Mouse (Mus musculus): ENCODE measurements around the gene Lgi1. TPM values are rescaled to one million over a fixed set of nuclear protein-coding genes. Genes with fewer than 3 reads are reported as not detected.

Gene Lgi1
- polyA plus RNA-seq, 1 experiment = 0.35 TPM

DNA sequence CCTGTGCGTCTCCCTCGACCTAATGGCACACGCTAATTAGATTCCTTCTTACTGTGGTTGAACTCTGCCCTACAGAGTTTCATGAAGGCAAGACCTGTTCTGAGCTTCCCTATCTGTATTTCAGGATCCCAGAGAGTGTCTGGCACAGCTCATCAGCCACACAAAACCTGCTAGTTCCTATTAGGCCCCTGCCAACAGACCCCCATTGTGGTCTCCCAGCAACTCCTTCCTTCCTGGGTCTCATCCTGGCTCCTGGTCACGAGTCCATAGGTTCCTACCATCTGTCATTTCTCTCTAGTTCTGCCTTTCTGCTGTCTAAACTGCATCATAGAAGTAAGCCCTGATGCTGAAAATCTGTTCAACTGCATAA is 60.7 kb downstream of the Lgi1 start:
- no peak for DNase-seq (ENCODE audit: low read depth)

DNA sequence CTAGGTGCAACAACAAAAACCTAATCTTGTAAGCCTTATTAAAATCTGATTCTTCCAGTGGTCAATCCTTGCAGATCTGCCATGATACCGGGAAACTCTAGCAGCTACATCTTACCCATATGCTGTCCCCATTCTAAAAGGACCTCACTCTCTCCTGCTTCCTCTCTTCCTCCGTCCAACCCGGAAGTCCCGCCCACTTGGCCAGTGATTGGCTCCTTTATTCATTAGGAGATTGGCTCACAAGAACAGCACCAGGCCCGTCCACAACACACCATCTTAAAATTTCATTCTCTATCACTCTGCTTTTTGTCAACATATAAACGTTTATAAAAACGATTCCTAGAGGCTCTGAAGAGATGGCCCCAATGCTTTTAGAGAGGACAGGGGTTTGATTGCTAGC is 61.5 kb downstream of the Lgi1 start:
- no peak for DNase-seq (ENCODE audit: low read depth)

DNA sequence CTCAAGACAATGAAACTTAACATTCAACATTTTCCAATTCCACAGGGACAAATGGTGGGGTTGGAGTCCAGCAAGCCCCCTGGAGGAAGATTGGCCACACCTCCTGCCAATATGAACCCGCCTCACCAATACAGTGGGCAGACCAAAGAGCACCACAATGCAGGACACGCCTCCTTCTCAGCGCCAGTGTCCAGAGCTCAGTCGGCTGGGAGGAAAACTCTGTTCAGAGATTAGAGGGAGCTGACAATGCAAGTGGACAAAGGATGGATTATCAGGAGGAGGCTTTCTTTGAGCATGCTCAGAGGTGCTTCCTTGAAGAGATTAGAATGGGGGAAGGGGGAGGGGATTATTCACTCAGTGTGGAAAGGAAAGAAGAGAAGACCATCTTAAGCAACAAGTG is 62.7 kb downstream of the Lgi1 start:
- no peak for DNase-seq (ENCODE audit: low read depth)

DNA sequence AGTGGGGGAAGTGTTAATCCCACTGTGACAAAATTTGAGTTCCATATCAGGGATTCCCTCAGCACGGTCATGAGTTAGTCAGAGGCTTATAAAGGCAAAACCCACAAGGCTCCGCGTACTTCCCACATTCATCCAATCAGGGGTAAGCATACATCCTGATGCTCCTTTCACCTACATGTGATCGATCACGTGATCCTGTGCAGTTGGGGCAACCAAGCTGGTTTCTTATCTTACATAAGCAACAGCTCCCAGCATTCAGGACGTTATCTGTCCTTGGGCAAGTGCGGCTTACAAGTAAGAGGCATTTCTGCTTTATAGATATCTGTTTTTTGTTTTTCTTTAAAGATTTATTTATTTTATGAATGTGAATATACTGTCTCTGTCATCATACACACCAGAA is 63.7 kb downstream of the Lgi1 start:
- no peak for DNase-seq (ENCODE audit: low read depth)

DNA sequence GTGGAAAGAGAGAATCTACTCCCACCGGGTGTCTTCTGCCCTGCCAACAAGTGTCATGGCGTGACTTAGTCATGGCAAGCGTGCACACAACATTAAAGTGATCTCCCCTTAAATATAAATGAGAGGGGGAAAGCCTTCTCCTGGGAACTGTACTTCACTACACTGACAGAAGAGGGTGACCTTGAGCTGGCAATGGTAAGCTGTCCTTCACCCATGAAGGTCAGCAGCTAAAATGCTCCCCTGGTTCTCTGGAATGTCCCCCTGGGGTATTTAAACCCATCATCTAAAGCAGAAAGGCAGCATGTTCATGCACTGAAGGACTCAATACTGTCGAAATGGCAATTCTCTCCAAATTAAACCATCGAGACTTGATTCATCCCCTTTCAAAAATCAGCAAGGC is 64.9 kb downstream of the Lgi1 start:
- no peak for DNase-seq (ENCODE audit: low read depth)

DNA sequence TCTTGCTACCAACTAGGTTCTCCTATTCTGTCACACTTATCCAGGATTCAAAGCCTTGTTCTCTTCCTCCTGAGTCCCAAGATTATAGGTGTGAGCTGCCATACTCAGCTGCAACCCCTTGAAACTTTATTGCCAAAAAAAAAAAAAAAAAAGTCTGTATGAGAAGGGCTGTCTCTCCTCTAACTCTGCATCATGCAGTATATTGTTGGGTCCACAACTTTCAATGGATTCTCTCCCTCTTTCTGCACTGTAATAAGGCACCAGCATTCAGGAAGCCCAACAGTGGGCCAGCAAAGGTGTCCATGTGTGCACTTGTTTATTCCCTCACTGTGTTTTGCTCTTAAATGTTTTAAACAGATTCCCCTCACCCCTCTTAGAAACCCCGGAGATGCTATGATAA is 66.7 kb downstream of the Lgi1 start:
- DNase-seq (ENCODE audit: low read depth) = no peak

DNA sequence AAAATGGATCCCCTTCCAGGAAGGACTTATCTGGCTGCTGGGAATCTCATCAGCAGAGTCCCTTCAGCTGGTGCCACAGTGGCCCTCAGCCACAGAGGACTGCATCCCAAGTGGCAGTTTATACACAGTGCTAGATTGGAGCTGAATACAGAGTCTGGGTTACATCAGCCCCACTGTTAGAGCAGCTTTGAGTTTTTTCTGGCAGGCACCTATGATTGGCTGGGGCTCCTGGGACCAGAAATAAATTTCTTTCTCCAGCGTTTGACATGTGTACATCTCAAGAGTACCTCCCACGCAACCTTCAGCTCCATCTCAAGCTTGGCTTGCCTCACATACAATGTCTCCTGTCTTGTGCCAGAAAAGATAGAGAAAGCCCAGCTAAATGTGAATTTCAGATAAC is 67.9 kb downstream of the Lgi1 start:
- no peak for DNase-seq (ENCODE audit: low read depth)

DNA sequence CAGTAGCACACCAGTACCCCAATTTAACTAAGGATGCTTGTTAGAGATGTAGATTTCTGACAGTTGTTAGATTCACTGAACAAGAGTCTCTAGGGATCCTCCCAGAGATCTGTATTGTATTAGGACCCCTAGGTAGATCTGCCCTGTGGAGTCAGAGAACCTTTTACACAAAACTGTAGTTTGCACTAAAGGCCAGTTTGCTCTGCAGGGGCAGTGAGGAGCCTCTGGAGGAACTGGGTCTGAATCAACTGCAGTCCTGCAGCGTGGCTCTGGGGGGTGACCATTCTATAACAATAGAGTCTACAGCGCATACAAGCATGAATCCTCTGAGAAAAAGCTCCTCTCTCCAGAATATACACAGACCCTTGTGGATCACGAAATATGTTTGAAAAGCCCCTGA is 68.5 kb downstream of the Lgi1 start:
- DNase-seq (ENCODE audit: low read depth) = no peak

DNA sequence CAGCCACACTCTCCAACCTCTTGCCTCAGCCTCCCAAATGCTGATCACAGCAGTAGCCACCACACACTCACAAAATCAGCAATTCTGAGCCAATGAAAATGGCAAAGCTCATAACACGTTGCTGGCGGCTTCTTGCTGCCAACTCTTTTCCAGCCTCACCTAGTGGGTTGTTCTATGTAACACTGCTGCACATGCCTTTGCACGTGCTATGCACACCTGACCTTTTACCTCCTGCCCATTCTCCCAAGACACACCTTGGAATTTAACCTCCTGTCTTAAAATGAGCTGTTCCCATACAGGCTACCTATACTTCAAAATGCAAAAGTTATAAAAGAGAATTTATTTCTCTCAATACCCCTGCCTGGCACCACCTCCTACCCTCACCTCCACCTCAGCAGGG is 72.2 kb downstream of the Lgi1 start:
- no peak for DNase-seq (ENCODE audit: low read depth)

DNA sequence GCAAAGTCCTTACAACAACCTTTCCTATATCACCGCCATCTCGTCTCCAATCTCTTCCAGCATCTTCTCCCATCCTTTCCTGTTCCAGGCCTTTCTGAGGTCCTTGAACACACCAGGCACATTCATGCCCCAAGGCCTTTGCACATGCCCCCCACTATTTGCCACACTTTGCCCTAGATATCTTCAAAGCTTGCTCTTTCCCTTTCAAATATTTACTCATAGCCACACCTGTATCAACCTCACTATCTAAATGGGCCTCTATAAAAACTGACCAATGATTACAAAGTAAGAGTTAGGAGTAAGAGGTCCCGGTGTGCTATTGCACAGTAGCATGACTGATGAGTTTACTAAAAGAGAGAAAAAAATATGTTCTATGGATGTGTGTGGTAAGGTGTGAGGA is 73.0 kb downstream of the Lgi1 start:
- no peak for DNase-seq (ENCODE audit: low read depth)

DNA sequence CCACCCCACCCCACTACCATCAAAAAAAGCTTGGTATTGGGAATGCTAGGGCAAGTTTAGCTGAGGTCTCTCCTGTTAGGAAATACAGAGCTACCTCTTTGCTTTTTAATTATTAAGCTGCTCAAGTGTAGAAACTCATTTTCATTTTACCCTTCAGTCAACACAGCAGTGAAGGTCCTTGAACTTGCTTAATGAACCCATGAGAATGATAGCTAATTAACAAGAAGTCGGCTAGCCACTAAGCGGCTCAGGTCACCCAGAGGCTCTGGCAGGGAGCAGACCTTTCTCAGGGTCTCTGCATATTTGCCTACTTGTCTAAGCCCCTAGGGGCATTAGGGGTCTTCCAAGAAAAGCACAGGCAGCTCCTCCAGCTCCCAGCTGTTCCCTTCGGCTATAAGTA is 75.4 kb downstream of the Lgi1 start:
- DNase-seq (ENCODE audit: low read depth) = no peak

DNA sequence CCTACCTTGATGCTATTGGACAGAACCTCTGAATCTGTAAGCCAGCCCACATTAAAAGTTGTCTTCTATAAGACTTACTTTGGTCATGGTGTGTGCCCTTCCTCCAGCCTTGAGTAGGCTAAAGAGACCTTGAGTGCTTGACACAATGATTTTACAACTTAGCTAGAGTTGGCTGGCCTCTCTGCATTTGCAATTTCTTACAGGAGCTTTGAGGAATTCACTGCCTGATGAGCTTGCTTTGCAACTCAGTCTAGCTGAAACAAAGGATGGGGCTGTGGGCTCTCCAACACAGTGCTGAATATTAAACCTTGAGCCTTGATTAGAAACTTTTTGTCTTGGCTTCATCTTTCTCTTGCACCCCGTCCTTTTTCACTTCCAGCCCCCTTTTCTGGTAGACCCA is 78.9 kb downstream of the Lgi1 start:
- DNase-seq (ENCODE audit: low read depth) = no peak

DNA sequence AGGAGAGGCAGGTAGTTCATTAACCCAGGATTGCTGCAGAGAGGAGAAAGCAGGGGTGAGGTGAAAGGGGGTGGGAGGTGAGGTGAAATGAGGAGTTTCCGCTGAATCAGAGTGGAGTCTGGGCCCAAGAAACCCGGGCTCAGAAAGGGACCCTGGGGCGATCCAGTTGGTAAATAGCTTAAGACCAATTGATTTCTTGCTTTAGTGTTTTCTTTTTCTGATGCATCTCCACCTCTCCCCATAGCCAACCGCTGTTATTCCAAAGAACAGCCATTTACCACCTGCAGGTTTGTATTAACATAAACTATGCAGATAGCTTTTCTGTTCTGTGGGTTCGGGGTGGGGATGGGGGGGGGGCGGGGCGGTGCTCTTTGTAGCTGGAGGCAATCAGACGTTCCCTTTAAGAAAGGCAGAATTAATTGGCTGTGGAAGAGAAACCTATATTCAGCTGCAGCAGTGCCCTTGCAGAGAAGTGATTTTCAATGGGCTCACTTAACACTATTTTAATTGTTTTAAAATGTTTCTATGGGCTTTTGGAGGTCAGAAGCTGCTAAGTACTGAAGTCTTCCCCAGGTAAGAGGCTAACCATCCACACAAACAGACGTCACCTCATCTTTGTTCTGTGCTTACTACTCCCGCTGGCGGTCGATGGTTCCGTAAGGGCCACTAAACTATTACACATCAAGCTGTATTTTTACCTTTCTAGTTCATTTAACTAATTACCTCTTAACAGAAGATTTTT is 84.1 kb downstream of the Lgi1 start:
- no peak for DNase-seq (ENCODE audit: low read depth)

DNA sequence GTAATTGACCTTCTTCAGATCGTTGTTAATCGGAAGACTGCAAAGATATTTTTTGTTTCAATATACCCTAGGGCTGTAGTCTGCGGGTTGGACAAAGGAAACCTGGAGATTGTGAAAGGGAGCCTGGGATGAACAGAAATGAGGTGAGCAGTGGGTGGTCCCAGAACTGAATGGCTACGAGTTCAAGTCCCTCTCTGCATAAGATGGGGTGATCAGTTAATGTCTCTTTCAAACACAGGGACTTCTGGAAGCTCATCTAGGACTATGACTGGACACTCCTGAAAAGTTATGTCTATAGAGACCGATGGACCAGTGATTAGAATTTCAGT is 84.6 kb downstream of the Lgi1 start:
- DNase-seq (ENCODE audit: low read depth) = no peak

DNA sequence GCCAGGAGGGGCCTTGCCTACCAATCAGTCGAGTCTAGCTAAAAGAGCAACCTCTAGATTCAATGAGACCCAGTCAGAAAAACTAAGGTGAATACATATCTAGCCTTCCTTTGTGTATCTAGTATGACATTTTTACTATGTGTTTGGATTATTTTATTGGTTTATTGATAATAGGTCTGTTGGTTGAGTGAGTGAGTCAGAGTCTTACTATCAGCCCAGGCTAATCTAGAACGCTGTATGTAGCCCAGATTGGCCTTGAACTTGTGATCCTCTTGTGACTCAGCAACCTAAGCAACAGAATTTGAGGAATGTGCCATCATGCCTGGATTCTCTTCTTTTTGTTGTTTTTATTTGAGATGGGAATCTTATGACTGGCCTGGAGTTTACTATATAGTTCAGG is 86.9 kb downstream of the Lgi1 start:
- DNase-seq (ENCODE audit: low read depth) = no peak

DNA sequence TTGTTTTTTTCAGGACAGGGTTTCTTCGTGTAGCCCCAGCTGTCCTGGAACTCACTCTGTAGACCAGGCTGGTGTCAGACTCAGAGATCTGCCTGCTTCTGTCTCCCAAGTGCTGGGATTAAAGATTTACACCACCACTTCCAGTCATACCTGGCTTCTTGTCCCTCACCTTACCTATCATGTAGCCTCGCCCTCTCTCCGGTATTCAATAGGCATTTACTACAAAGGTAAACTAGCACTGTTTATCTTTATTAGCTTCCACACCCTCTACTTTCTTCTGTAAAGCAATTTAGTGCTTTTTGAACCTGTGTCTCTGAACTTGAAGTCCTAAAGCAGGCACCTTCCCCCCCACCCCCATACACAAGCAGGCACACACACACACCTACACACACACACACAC is 87.4 kb downstream of the Lgi1 start:
- DNase-seq (ENCODE audit: low read depth) = no peak

DNA sequence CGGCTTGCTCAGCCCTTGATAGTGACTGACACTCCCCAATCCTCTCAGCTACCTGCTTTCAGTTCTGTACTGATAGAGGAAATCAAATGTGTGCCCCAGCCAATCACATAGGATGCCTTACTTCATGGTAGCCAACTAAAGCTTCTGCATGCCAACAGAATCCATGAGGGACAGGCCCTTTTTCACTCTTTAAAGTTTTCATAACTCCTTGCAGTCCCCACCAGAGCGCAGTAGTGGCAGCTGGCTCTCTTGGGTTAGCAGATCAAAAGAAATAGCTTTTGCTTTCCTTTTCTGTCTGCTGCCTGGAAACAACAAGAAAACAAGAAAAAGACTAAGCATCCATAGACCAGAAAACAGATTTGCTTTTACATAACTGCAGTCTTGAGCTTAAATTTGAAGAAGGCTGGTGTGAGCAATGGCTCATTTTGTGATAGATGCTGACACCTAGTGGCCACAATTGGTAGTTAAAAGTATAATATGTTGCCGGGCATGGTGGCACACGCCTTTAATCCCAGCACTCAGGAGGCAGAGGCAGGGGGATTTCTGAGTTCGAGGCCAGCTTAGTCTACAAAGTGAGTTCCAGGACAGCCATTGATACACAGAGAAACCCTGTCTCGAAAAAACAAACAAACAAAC is 88.3 kb downstream of the Lgi1 start:
- no peak for DNase-seq (ENCODE audit: low read depth)

DNA sequence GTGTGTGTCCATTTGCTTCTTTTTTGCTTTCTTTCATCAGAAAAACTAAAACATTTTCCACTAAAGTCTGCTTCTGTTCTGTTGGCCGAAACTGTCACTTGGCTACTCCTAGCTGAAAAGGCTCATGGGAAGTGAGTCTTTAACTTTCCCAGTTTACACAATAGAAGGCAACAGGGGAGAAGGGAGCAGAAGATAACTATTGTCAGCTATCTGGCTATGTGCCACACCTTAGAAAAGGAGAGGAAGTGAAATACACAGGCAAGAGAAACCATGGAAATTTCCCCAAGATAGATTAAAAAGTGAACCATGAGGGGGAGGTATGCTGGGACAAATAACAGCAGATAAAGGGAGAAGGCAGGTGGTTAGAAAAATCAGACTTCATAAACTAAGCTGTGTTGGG is 89.9 kb downstream of the Lgi1 start:
- no peak for DNase-seq (ENCODE audit: low read depth)

DNA sequence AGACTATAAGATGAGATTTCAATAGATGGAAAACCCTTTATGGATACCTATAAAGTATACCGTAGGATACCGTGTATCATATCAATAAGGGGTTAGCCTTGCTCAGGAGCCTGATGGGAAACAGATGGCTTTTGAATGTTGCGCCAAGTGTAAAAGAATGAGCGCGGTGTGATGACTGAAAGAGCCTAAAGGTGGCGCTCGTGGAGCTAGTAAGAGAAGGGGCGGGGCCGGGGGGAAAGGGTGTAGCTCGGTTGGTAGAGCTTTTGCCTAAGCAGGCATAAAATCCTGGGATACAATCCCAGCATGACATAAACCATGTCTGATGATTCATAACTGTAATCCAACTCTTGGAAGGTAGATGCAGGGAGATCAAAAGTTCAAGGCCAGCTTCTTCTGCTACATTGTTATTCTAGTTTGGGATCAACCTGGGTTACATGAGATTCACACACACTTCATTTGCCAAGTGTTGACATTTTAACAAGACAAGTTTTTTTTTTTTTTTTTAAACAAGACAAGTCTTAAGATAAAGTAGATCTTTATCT is 90.6 kb downstream of the Lgi1 start:
- peak; percentile 45 for DNase-seq (ENCODE audit: low read depth)

DNA sequence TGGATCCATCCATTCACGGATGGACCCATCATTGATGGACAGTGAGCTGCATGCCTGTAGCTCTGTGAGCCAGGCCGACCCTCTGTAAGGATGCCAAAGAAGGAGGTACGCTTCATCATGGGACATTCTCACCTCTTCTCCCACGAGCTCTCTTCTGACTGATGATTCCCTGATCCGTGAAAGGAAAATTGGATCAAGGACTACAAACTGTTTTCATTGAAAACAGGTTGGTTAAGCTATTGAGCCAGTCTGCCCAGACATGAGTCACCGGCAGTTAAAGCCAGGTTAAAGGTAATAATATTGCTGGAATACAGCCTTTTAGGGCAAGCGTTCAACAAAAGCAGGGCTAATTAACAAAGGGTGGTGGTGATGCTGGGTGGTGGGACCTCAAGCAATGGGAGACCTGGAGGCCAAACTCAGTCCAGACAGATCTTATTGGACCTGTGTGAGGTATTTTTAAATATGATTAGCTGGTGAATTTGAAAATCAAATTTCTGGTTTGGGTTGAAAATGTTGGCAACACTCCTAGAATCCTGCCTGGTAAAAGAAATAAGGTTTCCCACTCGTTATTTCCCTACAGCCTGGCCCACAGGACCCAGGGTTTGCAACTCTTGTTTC is 92.0 kb downstream of the Lgi1 start:
- peak; percentile 70 for DNase-seq (ENCODE audit: low read depth)

DNA sequence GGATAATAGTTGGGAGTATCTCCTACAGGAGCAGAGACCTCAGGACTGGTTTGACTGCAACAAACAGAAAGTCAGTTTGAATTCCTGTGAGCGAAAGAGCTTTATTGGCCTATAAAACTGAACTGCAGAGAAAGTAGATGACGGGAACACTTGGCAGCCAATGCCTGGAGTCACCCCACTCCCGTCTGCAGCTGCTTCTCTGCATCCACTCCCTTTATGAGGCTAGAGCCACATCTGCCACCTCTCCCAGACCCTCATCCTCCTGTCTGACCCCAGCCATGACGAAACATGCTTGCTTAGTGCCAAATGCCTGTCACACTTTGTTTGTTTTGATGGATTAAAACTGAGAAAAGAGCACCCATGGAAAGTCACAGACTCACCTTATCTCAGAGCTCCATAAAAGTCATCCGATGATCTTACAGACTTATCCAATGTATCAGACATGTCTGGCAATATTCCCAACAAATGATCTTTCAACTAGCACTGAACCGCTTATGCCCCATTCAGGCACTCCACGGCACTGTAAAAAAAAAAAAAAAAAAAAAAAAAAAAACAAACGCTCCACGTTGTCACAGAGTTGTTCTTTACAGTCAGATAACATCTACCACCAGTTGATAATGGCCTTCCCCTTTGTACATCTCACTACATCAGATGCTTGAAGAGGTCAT is 93.8 kb downstream of the Lgi1 start:
- no peak for DNase-seq (ENCODE audit: low read depth)

DNA sequence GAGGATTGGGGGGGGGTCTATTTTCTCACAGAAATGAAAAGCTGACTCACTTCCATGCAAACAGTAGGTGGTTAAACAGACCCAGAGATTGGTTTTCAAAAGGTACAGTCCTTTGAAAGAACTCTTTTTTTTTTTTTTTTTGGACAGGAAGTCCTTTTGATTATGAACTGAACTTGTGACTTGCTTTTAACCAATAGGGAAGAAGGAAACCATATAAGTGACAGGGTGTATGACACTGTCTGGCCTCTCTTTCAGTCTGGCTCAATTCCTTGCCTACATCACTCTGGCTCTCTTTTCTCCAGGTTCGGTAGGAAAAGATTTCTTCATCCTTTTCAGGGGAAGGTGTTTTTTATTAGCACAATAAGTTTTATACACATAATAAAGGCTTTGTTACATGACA is 95.0 kb downstream of the Lgi1 start:
- DNase-seq (ENCODE audit: low read depth) = no peak
